Mouse (Mus musculus) small intestine, adult 2 months (tissue): ENCODE data around the gene Ambra1. TPM values are rescaled to one million over a fixed set of nuclear protein-coding genes. Genes with fewer than 3 reads are reported as not detected.

Experiments
- H3K27ac ChIP-seq: fragments of 200-500 bp; 2 replicates; pipeline ENCODE4 v1.5.1; 2012; ENCODE audit warnings: low read depth, low read length, control low read depth, inconsistent platforms; ENCODE audit not compliant: insufficient read depth
- H3K27me3 ChIP-seq: fragments of 200-500 bp; 2 replicates; pipeline ENCODE4 v1.6.1; 2012; ENCODE audit warnings: mild to moderate bottlenecking, moderate library complexity, low read length, inconsistent platforms; ENCODE audit not compliant: control insufficient read depth, insufficient read depth
- H3K36me3 ChIP-seq: fragments of 200-500 bp; 2 replicates; pipeline ENCODE4 v1.6.1; 2012; ENCODE audit warnings: mild to moderate bottlenecking, low read length, control low read depth, inconsistent platforms; ENCODE audit not compliant: control insufficient read depth, insufficient read depth
- H3K4me1 ChIP-seq: fragments of 200-500 bp; 2 replicates; pipeline ENCODE4 v1.6.1; 2012; ENCODE audit warnings: low read length, inconsistent platforms, mixed read lengths; ENCODE audit not compliant: control insufficient read depth, insufficient read depth, insufficient read length
- H3K4me3 ChIP-seq: fragments of 200-500 bp; 2 replicates; pipeline ENCODE4 v1.5.1; 2012; ENCODE audit warnings: low read depth, mild to moderate bottlenecking, control low read depth, inconsistent platforms, low read length, moderate library complexity
- CTCF ChIP-seq: fragments of 200-500 bp; IDR thresholded peaks from 2 replicates; pipeline ENCODE4 v1.5.1; 2012; ENCODE audit warnings: low read depth, mild to moderate bottlenecking, control low read depth, inconsistent platforms, low read length, moderate library complexity, mixed read lengths; ENCODE audit not compliant: insufficient replicate concordance, insufficient read length; ENCODE audit errors: extremely low read depth
- POLR2A ChIP-seq: fragments of 200-500 bp; IDR thresholded peaks from 2 replicates; pipeline ENCODE4 v1.6.1; 2012; ENCODE audit warnings: low read depth, mild to moderate bottlenecking, control low read depth, inconsistent platforms, low read length, moderate library complexity
- WGBS: fragments of 180-500 bp; shearing (Covaris S2); methylation state at CpG from one replicate; pipeline ENCODE4 v1.1.7; 2018; 5-methylcytosine and 5-hydroxymethylcytosine counted together
- polyA plus RNA-seq: library from polyadenylated mRNA; depleted of rRNA; stranded (reverse); fragments of >200 nt; gene quantifications from 2 replicates; pipeline ENCODE4 v1.2.3, GENCODE M21; 2012

The Ambra1 gene
- polyA plus RNA-seq, 1 experiment: 20.7 TPM

- TF ChIP-seq CTCF (no peak), POLR2A (no peak)
- H3K4me3 ChIP-seq: no peak overlapping the region
- H3K27ac ChIP-seq: no peak overlapping the region
- 67% methylated on average over 8 of the region's 8 CpGs for WGBS
- H3K4me1 ChIP-seq: peaks cover 56% of the 10 kb centered on the region
- H3K27me3 ChIP-seq: no peaks in the 10 kb centered on the region
- H3K36me3 ChIP-seq: peaks cover 2% of the 10 kb centered on the region; the same call in 1 of the 2 replicates
Measured at GRCm38 (mm10) chr2:91958049-91958448, 228.1 kb downstream of the Ambra1 start.

- WGBS: 27% methylated on average over 10 of the region's 10 CpGs
- Histone ChIP-seq H3K36me3 (peaks cover 2% of the 10 kb centered on the region; the same call in 1 of the 2 replicates), H3K4me1 (peaks cover 54% of the 10 kb centered on the region), H3K27me3 (no peaks in the 10 kb centered on the region), H3K27ac (peak overlapping the region; percentile 24), H3K4me3 (no peak overlapping the region)
- no peak for TF ChIP-seq POLR2A
- TF ChIP-seq CTCF: peak; percentile 67; the same call in 1 of the 2 replicates
Measured at GRCm38 (mm10) chr2:91958701-91959457, 228.9 kb downstream of the Ambra1 start.

- TF ChIP-seq CTCF (no peak), POLR2A (no peak)
- Histone ChIP-seq H3K36me3 (no peaks in the 10 kb centered on the region), H3K27me3 (no peaks in the 10 kb centered on the region), H3K27ac (peak overlapping the region; percentile 24), H3K4me3 (no peak overlapping the region), H3K4me1 (peaks cover 52% of the 10 kb centered on the region)
- WGBS: 36% methylated on average over 11 of the region's 11 CpGs
Measured at GRCm38 (mm10) chr2:91959544-91960410, 229.8 kb downstream of the Ambra1 start.

- no peak for TF ChIP-seq POLR2A
- no peak for TF ChIP-seq CTCF
- H3K27me3 ChIP-seq: no peaks in the 10 kb centered on the region
- H3K4me3 ChIP-seq: no peak overlapping the region
- H3K27ac ChIP-seq: no peak overlapping the region
- WGBS: 72% methylated on average over 5 of the region's 5 CpGs
- H3K4me1 ChIP-seq: peaks cover 48% of the 10 kb centered on the region
- H3K36me3 ChIP-seq: no peaks in the 10 kb centered on the region
Measured at GRCm38 (mm10) chr2:91960459-91960858, 230.5 kb downstream of the Ambra1 start.

GRCm38 (mm10) chr2:91961901-91962761 lies 232.2 kb downstream of the Ambra1 start:
- Histone ChIP-seq H3K36me3 (no peaks in the 10 kb centered on the region), H3K27ac (peak overlapping the region; percentile 94), H3K4me3 (peak overlapping the region; percentile 93), H3K27me3 (no peaks in the 10 kb centered on the region), H3K4me1 (peaks cover 40% of the 10 kb centered on the region)
- TF ChIP-seq POLR2A: no peak
- TF ChIP-seq CTCF: no peak
- WGBS: 16% methylated on average over 4 of the region's 4 CpGs

- Histone ChIP-seq H3K36me3 (no peaks in the 10 kb centered on the region), H3K4me1 (peaks cover 35% of the 10 kb centered on the region), H3K4me3 (peak overlapping the region; percentile 93), H3K27me3 (no peaks in the 10 kb centered on the region), H3K27ac (peak overlapping the region; percentile 93)
- no peak for TF ChIP-seq POLR2A
- WGBS: under 1% methylated on average over 39 of the region's 39 CpGs
Measured at GRCm38 (mm10) chr2:91962864-91963401, 233.0 kb downstream of the Ambra1 start.
